Mouse (Mus musculus) T-helper 2 cell (primary cell): ENCODE data around the gene Atg14.

Experiments
- in situ Hi-C: fragments of 300-600 bp; cut with MboI, MseI; formaldehyde crosslinking; loops from one replicate; pipeline ENCODE4 v1.15.1; 2025; ENCODE audit warnings: high pct_unique_total_duplicates

Gene Atg14

GRCm38 (mm10) chr14:47513606-47514005 lies 56.8 kb downstream of the Atg14 start:
- in situ Hi-C loops = no loop called here

DNA sequence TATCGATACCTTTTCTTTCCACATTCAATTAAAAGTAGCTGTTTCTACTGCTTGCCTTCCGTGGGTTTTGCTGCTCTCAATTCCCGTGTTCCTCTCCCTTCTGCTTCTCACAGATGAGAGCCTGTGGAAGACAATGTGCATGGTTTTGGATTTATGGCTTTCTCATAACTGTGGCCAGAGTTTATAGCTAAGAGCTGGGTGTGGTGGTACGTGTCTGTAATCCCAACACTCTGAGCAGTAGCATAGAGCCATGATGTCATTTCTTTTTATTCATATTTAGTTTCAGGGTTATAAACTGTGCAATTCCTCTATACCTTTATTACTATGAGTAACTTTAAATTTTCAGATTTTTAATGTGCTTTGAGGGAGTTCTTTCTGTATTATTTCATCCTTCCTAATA lies 60.2 kb downstream of the Atg14 start:
- in situ Hi-C loops = no loop called here

DNA sequence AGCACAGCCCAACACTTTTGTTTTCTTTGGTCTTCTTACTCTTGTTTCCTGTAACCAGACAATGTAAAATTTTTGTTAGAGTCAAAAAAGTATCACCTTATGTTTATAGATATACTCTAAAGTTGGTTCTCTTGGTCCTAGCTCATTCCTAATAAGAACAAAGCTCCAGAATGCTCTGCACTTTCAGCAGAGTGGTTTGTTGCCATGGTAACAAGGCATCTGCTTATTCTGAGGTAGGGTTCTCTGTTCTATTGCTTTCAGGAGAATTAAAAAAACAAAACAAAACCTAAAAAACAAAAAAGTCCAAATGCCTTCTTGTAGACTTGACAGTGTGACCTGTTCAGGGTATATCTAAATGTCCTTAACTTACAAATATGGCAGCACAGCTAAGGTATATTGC lies 62.4 kb downstream of the Atg14 start:
- in situ Hi-C loops = no loop called here

DNA sequence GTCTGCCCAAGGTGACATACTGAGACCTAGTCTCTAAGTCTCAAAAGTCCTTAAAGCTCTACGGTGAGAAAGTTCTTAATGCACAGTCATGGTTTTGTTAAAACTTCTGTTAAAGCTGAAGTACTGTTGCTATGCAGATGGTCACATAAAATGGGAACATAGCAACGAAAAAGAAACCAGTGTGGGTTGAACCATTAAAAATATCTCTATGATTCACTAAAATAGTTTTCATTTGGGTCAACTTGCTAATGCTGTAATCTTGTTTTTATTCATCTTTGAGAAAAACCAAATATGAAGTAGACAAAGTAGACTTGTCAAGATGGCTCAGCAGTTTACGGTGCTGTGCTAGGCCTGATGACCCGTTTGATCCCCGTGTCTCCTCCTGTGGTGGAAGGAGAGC lies 63.8 kb downstream of the Atg14 start:
- in situ Hi-C loops = no loop called here

DNA sequence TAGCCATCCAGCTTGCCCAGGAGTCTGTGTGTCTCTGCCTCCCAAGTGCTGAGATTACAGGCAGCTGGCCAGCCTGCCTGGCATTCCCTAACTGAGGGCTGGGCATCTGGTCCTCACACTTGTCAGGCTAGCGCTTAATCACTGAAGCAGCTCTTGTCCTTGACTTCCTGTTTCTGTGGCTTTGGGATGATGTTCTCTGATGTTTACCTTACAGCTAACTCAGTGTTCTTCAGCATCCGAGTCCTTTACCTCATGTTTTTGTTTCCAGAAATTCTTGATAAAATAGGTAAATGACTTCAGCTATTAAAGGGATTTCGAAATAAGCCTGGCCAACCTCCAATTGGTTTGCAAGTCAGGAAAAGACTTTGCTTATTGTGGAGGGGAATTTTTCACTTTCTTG lies 66.4 kb downstream of the Atg14 start:
- in situ Hi-C loops = no loop called here

GRCm38 (mm10) chr14:47498632-47499031 lies 71.8 kb downstream of the Atg14 start:
- in situ Hi-C loops = no loop called here

DNA sequence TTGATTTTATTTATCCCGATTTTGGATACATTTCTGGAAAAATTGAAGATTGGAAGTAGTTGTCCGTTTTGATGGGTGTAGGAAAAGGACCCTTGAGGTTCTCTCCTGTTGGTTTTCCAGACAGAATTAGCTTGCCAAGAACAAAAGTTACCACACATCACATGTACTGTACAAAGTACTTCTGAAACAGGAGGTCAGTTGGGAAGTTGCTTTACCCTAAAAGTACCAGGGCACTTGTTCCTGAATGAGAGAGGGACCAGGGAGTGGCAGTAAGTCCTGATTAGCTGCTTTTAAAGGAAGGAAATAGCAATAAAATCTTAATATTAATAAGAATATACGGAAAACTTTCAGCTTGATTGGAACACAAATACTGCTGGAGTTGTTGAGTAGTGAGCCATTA lies 73.3 kb downstream of the Atg14 start:
- in situ Hi-C loops = no loop called here

DNA sequence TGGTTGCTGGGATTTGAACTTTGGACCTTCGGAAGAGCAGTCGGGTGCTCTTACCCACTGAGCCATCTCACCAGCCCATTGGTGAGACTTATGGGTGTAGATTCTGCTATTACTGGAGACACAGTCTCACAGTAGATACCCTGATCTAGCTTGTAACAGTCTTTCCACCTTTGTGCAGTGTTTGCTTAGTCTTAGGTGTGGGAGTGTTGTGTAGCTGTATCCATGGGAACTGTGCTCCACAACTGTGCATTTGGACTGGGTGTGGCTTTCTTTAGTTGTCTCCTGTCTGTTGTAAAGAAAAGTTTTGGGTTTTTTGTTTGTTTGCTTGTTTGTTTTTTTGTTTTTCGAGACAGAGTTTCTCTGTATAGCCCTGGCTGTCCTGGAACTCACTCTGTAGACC lies 74.5 kb downstream of the Atg14 start:
- in situ Hi-C loops = no loop called here

- in situ Hi-C loops = no loop called here
Measured at GRCm38 (mm10) chr14:47493592-47494361, 76.7 kb downstream of the Atg14 start.
